Mouse (Mus musculus) ES-Bruce4 (cell line): ENCODE measurements around the gene Gm7697.
"Not testable (repeated sequence)": the region's sequence is repeated elsewhere in the genome, so short reads cannot be mapped to it uniquely, and the experiment has no call there.

Source experiments
- CTCF ChIP-seq: IDR thresholded peaks from one replicate; pipeline ENCODE4 v1.8.1; 2011; ENCODE audit warnings: low read depth, low read length
- EP300 ChIP-seq: IDR thresholded peaks from 2 replicates; pipeline ENCODE4 v1.6.1; 2011; ENCODE audit warnings: low read depth, low read length; ENCODE audit not compliant: insufficient read depth
- POLR2A ChIP-seq: IDR thresholded peaks from one replicate; pipeline ENCODE4 v1.8.1; 2011; ENCODE audit warnings: low read length; ENCODE audit not compliant: insufficient read depth

DNA sequence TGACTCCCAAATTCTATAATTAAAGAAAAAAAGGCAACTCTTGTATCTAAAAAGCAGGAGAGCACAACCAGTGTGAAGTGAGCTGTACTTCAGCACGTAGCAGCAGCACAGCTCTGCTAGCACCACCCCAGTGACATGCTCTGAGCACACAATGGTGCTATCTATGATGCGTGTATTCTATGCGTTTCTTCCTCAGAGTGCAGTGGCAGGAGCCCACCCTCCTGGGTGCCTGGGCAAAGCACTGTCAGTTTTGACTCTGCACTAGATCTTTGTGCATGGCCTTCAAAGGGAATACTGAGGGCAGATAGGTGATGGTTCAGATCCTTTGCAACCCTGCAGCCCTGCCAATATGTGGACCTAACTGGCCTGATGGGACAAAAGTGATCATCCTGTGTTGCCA lies at the start of gene Gm7697:
- TF ChIP-seq CTCF, POLR2A, EP300: not testable (repeated sequence)
